Mouse (Mus musculus) adrenal gland, adult 8-10 months (tissue): ENCODE measurements around the gene Ephx4. TPM values are rescaled to one million over a fixed set of nuclear protein-coding genes. Genes with fewer than 3 reads are reported as not detected.
A peak's percentile ranks its signal among the peaks of the same experiment; 100 is the strongest.

Source experiments
- DNase-seq: peaks from one replicate; pipeline ENCODE4 v3.0.0; 2022
- total RNA-seq, 4 experiments: library from RNA; stranded (reverse); gene quantifications; 2 replicates each; pipeline ENCODE4 v1.2.4; 2022

Gene Ephx4
- total RNA-seq, 4 experiments from 2014 or later = 1.4 to 3.1 (median 2.1) TPM

GRCm38 (mm10) chr5:107434001-107434400 is 31.5 kb downstream of the Ephx4 start:
- no peak for DNase-seq

GRCm38 (mm10) chr5:107436185-107436584 is 33.6 kb downstream of the Ephx4 start:
- DNase-seq = no peak

DNA sequence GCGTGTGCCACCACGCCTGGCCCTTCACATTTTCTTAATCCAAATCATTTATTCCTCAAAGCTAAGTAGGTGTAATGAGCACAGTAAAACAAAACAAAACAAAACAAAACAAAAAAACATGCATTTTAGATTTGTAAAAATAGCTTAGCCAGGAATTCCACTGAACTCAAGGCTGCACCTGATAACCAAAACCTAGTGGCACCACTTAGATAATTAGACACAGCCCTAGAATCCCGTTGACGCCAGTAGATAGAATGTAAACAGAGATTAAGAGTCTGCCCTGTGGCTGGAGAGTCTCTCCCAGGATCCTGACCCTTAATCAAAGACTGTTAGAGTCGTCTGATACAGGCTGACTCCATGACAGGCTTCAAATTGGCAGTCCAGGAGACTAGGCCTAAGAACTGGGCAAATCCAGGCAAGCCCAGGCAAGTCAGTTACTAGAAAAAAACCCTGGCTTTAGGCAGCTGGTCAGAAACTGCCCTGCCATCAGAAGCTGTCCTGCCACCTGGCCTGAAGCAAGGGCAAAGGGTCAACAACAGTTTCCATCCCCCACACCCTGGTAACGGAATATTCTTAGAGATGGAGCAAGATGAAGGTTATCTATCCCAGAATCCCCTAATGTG is 34.2 kb downstream of the Ephx4 start:
- DNase-seq = no peak

GRCm38 (mm10) chr5:107437464-107438281 is 35.1 kb downstream of the Ephx4 start, which contains the start of gene Btbd8:
Gene Btbd8, plus strand, starts transcription at chr5:107437997.
- DNase-seq = peak; percentile 84

GRCm38 (mm10) chr5:107438353-107438752 is 35.8 kb downstream of the Ephx4 start:
- DNase-seq = no peak

- no peak for DNase-seq
These were observed 39.3 kb downstream of the Ephx4 start for GRCm38 (mm10) chr5:107441881-107442280.

- no peak for DNase-seq
These were observed 41.7 kb downstream of the Ephx4 start for GRCm38 (mm10) chr5:107444251-107444650.

DNA sequence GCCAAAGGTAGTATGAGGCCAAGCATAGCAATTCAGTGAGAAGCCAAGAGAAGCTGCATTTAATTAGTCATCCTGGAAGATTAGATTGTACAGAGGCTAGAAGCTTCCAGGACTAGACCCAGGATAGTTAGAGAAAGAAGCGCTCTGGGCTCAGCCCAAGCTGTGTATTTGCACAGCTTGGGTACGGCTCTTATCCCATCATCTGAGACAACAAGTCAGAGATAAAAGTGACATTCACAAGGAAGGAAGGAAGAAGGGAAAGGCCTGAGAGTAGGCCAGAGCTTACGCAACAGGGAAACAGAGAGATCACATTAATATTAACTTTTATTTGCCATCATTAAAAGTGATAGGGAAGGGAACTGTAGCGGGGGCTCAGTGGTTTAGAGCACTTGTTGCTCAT is 45.4 kb downstream of the Ephx4 start:
- no peak for DNase-seq

DNA sequence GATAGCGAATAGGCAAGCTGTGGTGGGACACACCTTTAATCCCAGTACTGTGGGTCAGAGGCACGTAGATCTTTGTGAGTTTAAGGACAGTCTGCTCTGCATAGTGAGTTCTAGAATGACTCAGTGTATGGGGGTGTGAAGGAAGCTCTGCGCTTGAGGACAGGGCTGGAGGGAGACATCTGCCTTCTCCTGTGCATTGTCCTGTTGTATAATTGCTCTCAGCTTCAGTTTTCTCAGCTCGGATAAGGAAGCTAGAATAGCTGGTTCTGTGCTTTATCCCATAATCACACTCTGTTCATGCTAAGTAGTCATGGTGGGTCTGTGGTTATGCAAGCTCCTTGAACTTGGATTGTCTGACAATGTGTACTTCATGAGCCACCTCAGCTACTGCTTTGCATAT is 46.2 kb downstream of the Ephx4 start:
- no peak for DNase-seq

GRCm38 (mm10) chr5:107449620-107450019 is 47.1 kb downstream of the Ephx4 start:
- DNase-seq = no peak

- no peak for DNase-seq
These were observed 47.8 kb downstream of the Ephx4 start for GRCm38 (mm10) chr5:107450299-107450698.

DNA sequence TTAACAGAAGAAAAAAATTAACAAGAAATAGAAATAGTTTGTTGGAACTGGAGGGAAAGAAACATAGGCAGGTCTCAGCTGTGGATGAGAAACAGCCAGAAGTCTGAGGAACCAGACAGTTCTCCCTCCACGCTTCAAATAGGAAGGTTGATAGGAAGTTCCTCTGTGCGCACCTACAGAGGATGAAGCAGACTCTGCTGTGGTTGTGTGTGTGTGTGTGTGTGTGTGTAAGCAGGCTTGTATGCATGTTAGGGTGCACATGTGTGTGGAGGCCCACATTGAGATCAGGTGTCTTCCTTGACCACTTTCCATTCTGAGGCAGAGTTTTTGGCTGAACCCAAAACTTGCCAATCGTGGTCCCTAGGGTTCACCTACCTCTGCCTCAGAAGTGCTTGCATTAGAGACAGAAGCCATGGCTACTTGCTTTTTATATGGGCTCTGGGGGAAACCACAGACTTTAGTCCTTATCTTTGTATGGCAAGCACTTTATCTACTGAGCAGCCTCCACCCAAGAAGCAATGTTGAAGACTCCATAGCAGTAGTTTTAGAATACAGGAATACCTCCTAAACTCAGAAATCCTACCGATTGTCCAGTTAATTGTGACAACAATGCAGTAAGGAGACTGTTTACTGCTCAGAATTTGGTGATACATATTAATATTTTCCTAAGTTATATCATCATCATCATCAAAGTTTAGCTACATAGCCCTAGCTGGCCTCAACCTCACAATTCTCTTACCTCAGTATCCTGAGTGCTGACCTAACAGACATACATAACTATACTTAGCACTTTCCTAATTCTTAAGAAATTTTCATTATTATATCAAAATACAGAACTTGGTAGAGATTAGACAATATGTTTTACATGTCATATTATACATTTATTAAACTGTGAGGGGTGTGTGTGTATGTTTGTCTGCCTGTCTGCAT is 59.9 kb downstream of the Ephx4 start:
- DNase-seq = no peak

DNA sequence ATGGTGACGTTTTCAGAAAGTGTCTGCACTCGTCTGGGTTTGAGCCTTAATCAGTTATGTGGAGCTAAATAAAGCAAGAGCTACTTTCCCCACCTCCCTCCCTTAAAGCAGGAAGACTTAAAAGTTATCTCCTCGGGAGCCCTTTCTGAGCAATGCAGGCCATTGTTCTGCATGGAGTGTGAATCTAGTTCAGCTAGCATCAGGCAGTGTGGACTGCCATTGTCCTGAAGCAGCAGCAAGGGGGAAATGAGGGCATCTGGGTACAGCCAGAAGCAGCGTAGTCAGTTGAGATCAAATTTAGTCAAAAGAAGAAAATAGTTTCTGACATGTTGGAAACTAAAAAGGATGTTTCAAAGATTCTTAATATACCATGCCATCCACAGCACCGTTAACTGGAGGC is 64.0 kb downstream of the Ephx4 start:
- no peak for DNase-seq

- no peak for DNase-seq
These were observed 64.6 kb downstream of the Ephx4 start for GRCm38 (mm10) chr5:107467098-107467497.

GRCm38 (mm10) chr5:107470600-107471329 is 68.2 kb downstream of the Ephx4 start:
- DNase-seq = no peak

Other genes with a start within 250 kb of the Ephx4 start
- gene Tgfbr3, start 113.1 kb upstream of the Ephx4 start, total RNA-seq = 100 to 1,000 TPM; 217 to 303 (median 276) TPM
- gene Brdt, start 71.6 kb upstream of the Ephx4 start, total RNA-seq = 1 to 10 TPM; 3.3 to 5.2 (median 4.0) TPM
- gene Lpcat2b, start 28.8 kb downstream of the Ephx4 start, total RNA-seq = not detected
- 10 to 100 TPM in 1 of 4 experiments, 1 to 10 TPM in 3; 5.1 to 11.5 (median 8.9) TPM for gene Btbd8, start 35.3 kb downstream of the Ephx4 start, total RNA-seq
- under 1 TPM in 2 of 4 experiments, not detected in 2; 0.12 to 0.19 TPM for gene Gm42669, start 104.9 kb downstream of the Ephx4 start, total RNA-seq
- under 1 TPM in 2 of 4 experiments, not detected in 2; 0.14 to 0.30 TPM for gene 1700028K03Rik, start 132.0 kb downstream of the Ephx4 start, total RNA-seq
- gene Rpap2, start 194.6 kb downstream of the Ephx4 start, total RNA-seq = 10 to 100 TPM; 17.8 to 21.2 (median 19.9) TPM
- gene Glmn, start 195.2 kb downstream of the Ephx4 start, total RNA-seq = 10 to 100 TPM in 3 of 4 experiments, 1 to 10 TPM in 1; 8.0 to 16.3 (median 11.5) TPM